Comparison of ENCODE assay signal across 8 mouse cellular contexts in the genomic region with DNA sequence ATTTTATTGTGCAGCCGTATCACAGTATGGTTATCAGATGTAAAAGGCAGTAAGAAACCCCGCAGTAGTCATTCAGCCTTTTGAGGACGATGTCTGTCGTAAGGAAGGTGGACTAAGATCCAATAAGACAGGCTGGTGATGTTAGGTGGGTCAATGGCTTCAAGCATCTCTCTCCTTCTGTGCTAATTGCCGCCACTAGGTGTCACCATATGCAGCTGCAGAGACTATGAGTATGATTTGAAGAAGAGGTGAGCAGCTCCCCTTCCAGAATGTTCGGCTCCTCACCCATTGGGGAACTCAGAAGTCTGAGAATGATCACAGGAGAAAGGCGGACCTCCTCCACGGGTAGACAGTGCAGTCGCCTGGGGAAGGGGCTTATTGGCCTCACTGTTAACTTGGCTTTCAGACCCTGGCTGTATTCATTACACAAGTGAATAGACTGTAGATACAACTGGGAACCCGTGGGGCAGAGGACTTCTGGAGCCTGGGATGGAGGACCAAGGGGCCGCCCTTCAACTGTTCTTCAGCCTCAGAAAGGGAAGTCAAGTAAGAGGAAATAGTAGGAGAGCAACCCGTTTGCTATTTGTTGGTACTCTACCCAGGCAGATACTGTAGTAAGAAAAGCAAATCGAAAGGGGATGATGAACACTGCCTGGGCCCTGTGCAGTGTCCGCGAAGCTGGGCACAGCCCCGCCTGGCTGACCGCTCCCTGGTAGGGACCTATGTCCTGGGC.
DNase-seq lines count a peak whose midpoint lies in the region; ATAC-seq and TF ChIP-seq lines count a peak whose summit lies in the region.

No protein-coding gene starts in this region.

- no peaks in the 10 kb centered on the region for H3K27me3 ChIP-seq in hindbrain, embryonic 16.5 days (replicated peaks; ENCODE audit: control insufficient read depth, insufficient read depth, low read length)

- no peaks in the 10 kb centered on the region for H3K9me3 ChIP-seq in hindbrain, embryonic 16.5 days (ENCODE audit: control insufficient read depth, low read length)

- no peak overlapping the region for H3K4me3 ChIP-seq in cortical plate, adult 2 months (ENCODE audit: insufficient read depth, low read length)
- no peak overlapping the region for H3K4me3 ChIP-seq in hindbrain, embryonic 16.5 days (ENCODE audit: low read length)

- H3K9ac ChIP-seq in hindbrain, embryonic 16.5 days (ENCODE audit: low read depth, low read length) = no peak overlapping the region

- peak overlapping the region; percentile 13; the same call in 1 of the 2 replicates for H3K4me2 ChIP-seq in hindbrain, embryonic 16.5 days (ENCODE audit: low read length)

- WGBS in hindbrain, embryonic 16.5 days = 56% methylated on average over 17 of the region's 17 CpGs

- no peaks in the 10 kb centered on the region for H3K36me3 ChIP-seq in hindbrain, embryonic 16.5 days (ENCODE audit: control insufficient read depth, insufficient read depth, low read length)

- no peak overlapping the region for H3K27ac ChIP-seq in cortical plate, adult 2 months (ENCODE audit: insufficient read depth, low read length)
- no peak overlapping the region for H3K27ac ChIP-seq in hindbrain, embryonic 16.5 days (ENCODE audit: low read depth, low read length)

- TF ChIP-seq POLR2A in cortical plate, adult 2 months (IDR thresholded peaks at IDR 0.05; ENCODE audit: extremely low read depth, insufficient read depth, low read length) = no peak

- DNase-seq in adipocyte (ENCODE audit: low spot score) = peak; percentile 47
- peak; percentile 33 to 44 for DNase-seq in gastrocnemius, adult 8-10 months (ENCODE audit: low spot score in 2 of 2)
- DNase-seq in layer of hippocampus, postnatal 25 days (ENCODE audit: extremely low spot score in 1 of 2, low spot score in 1 of 2) = peak; percentile 37 to 67
- peak; percentile 78 for DNase-seq in lung, postnatal 14 days
- peak; percentile 77 for DNase-seq in retina, embryonic 14.5 days (ENCODE audit: low spot score)
- DNase-seq in thymus, postnatal 4 days = peak; percentile 70

- ATAC-seq in hindbrain, embryonic 16.5 days = peak; percentile 83

- peak; percentile 85 for TF ChIP-seq CTCF in cortical plate, adult 2 months (IDR thresholded peaks at IDR 0.05; ENCODE audit: extremely low read depth, insufficient read depth, low read length)

- no peaks in the 10 kb centered on the region for H3K4me1 ChIP-seq in cortical plate, adult 2 months (ENCODE audit: control insufficient read depth, insufficient read depth, low read length)
- 0 out of 2 replicates have a peak, but pooled peaks cover 2% of the 10 kb centered on the region for H3K4me1 ChIP-seq in hindbrain, embryonic 16.5 days (ENCODE audit: control insufficient read depth, insufficient read depth, low read depth, low read length)
